Mouse (Mus musculus): ENCODE results near the gene Meis1. TPM values are rescaled to one million over a fixed set of nuclear protein-coding genes. Genes with fewer than 3 reads are reported as not detected.

Meis1 gene
- total and polyA plus RNA-seq, 3 experiments: 0.64 to 4.3 (median 0.98) TPM

DNA sequence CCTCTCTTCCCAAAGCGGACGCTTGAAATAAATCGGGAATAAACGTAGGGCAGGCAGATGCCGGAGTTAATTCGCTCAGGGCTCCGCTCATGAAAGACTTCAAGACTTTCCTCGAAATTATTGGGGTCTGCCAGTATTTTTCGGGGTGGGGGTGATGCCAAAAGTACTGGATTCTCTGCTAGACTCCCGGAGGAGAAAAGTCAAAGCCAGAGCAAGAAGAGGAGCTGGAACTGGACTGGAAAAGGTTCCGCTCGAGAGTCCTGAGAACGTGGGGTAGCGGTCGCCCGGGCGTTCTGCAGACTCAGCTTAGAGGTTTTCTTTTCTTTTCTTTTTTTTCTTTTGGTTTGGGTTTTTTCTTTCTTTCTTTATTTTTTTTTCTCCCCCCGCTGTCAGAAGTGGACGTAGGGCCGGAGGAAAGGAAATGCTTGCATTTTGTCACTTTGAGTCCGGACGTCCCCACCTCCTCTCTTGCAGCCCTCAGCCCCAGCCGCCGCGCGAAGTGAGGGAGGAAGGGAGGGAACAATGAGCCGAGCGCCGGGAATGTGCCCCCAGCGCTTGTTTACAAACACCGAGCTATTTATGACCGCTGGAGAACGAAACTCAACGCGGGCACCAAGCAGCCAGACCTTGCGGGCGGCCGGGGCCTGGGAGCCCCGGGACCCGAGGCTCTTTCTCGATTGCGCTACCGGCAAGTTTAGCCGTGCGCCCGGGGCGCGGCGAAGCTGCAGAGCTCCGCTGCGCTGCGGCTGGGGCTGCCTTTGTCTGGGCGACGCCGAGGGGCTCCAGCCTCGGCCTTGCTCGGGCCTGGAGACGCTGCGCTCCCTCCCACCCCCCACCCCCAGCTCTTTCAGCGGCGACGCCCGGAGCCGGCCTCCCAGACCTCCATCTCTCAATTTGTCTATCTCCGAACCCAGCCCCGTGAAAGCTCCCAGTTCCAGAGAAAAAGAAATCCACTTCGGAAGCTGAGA is 703 bp upstream of the Meis1 start:
- DNase-seq (ENCODE audit: low spot score) (peak; percentile 5), ATAC-seq (ENCODE audit: extremely low read depth, insufficient number of reproducible peaks, low FRiP score, poor library complexity, severe bottlenecking) (no peak)
- Histone ChIP-seq H3K4me1 (ENCODE audit: insufficient read depth, low read depth, low read length) (peaks cover 29% of the 10 kb centered on the region), H3K36me3 (replicated peaks) (no peaks in the 10 kb centered on the region), H3K27me3 (ENCODE audit: insufficient read depth, low read length) (peaks cover 58% of the 10 kb centered on the region), H3K9me3 (replicated peaks) (no peaks in the 10 kb centered on the region), H3K4me3 (ENCODE audit: low read depth, low read length) (peak overlapping the region; percentile 69)
- TF ChIP-seq POLR2AphosphoS5 (IDR thresholded peaks at IDR 0.05; ENCODE audit: insufficient replicate concordance, low read depth, low read length): no peak
- TF ChIP-seq CTCF (IDR thresholded peaks at IDR 0.05; ENCODE audit: low read depth, low read length): no peak
- no peak for TF ChIP-seq GATA1 (IDR thresholded peaks at IDR 0.05; ENCODE audit: borderline replicate concordance, low read length)
- TF ChIP-seq GATA2 (IDR thresholded peaks at IDR 0.05; ENCODE audit: borderline replicate concordance, low read depth, low read length): no peak
- no peak for TF ChIP-seq TAL1 (conservative IDR thresholded peaks at IDR 0.05; ENCODE audit: low read depth, low read length)

GRCm38 (mm10) chr11:19017719-19018413 is 919 bp downstream of the Meis1 start:
- no peak for ATAC-seq (ENCODE audit: extremely low read depth, insufficient number of reproducible peaks, low FRiP score, poor library complexity, severe bottlenecking)
- TF ChIP-seq GATA2 (IDR thresholded peaks at IDR 0.05; ENCODE audit: borderline replicate concordance, low read depth, low read length) (no peak), GATA1 (IDR thresholded peaks at IDR 0.05; ENCODE audit: borderline replicate concordance, low read length) (no peak), TAL1 (conservative IDR thresholded peaks at IDR 0.05; ENCODE audit: low read depth, low read length) (no peak), CTCF (IDR thresholded peaks at IDR 0.05; ENCODE audit: low read depth, low read length) (no peak), POLR2AphosphoS5 (IDR thresholded peaks at IDR 0.05; ENCODE audit: insufficient replicate concordance, low read depth, low read length) (no peak)
- no peak for DNase-seq (ENCODE audit: low spot score)
- peaks cover 29% of the 10 kb centered on the region for H3K4me1 ChIP-seq (ENCODE audit: insufficient read depth, low read depth, low read length)
- H3K4me3 ChIP-seq (ENCODE audit: low read depth, low read length): peak overlapping the region; percentile 69; the same call in 1 of the 2 replicates
- peaks cover 72% of the 10 kb centered on the region for H3K27me3 ChIP-seq (ENCODE audit: insufficient read depth, low read length)
- H3K9me3 ChIP-seq (replicated peaks): no peaks in the 10 kb centered on the region
- H3K36me3 ChIP-seq (replicated peaks): no peaks in the 10 kb centered on the region

- DNase-seq (ENCODE audit: low spot score): no peak
- Histone ChIP-seq H3K36me3 (replicated peaks) (no peaks in the 10 kb centered on the region), H3K4me3 (ENCODE audit: low read depth, low read length) (no peak overlapping the region), H3K27me3 (ENCODE audit: insufficient read depth, low read length) (peaks cover 69% of the 10 kb centered on the region), H3K4me1 (ENCODE audit: insufficient read depth, low read depth, low read length) (peaks cover 26% of the 10 kb centered on the region), H3K9me3 (replicated peaks) (no peaks in the 10 kb centered on the region)
- ATAC-seq (ENCODE audit: extremely low read depth, insufficient number of reproducible peaks, low FRiP score, poor library complexity, severe bottlenecking): no peak
- TF ChIP-seq POLR2AphosphoS5 (IDR thresholded peaks at IDR 0.05; ENCODE audit: insufficient replicate concordance, low read depth, low read length) (no peak), TAL1 (conservative IDR thresholded peaks at IDR 0.05; ENCODE audit: low read depth, low read length) (no peak), CTCF (IDR thresholded peaks at IDR 0.05; ENCODE audit: low read depth, low read length) (no peak)
Observed at GRCm38 (mm10) chr11:19017262-19017661, 1.5 kb downstream of the Meis1 start.

DNA sequence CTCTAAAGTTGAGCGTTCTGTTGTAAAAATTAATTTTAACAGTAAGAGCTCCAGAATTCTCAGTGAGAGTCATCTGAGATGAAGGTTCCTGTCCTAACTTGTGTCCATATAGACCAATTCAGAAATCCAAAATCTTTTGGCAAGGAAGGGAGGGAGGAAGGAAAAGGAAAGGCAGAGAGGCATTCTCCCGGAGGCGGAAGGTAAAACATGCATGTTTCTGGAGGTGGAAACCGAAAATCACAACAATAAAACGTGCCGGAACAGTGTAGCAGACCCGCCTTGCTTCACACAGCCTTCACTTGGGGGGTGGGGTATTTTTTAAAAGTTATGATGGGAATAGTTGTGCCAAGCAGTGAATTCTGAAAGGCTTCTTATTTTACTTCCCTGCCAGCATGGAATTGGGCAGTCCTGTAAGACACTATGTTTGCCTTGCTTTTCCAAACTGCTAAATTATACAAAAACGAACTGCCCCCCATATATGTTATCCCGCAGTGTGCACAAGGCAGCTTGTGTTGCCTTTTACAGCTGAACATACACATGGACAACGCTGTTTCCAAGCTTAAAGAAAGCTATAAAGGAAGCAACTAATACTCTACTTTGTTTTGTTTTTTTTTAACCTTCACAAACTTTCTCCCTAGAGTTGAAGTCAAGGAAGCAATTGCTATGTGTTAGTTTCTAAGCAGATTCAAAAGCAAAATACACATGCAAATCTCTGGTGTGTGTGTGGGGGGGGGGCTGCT is 2.1 kb downstream of the Meis1 start:
- DNase-seq (ENCODE audit: low spot score) (no peak), ATAC-seq (ENCODE audit: extremely low read depth, insufficient number of reproducible peaks, low FRiP score, poor library complexity, severe bottlenecking) (no peak)
- no peaks in the 10 kb centered on the region for H3K9me3 ChIP-seq (replicated peaks)
- H3K36me3 ChIP-seq (replicated peaks): no peaks in the 10 kb centered on the region
- peaks cover 68% of the 10 kb centered on the region for H3K27me3 ChIP-seq (ENCODE audit: insufficient read depth, low read length)
- H3K4me3 ChIP-seq (ENCODE audit: low read depth, low read length): no peak overlapping the region
- H3K4me1 ChIP-seq (ENCODE audit: insufficient read depth, low read depth, low read length): peaks cover 26% of the 10 kb centered on the region
- TF ChIP-seq POLR2AphosphoS5 (IDR thresholded peaks at IDR 0.05; ENCODE audit: insufficient replicate concordance, low read depth, low read length): no peak
- no peak for TF ChIP-seq CTCF (IDR thresholded peaks at IDR 0.05; ENCODE audit: low read depth, low read length)
- TF ChIP-seq GATA2 (IDR thresholded peaks at IDR 0.05; ENCODE audit: borderline replicate concordance, low read depth, low read length): no peak
- no peak for TF ChIP-seq TAL1 (conservative IDR thresholded peaks at IDR 0.05; ENCODE audit: low read depth, low read length)
- TF ChIP-seq GATA1 (IDR thresholded peaks at IDR 0.05; ENCODE audit: borderline replicate concordance, low read length): no peak

DNA sequence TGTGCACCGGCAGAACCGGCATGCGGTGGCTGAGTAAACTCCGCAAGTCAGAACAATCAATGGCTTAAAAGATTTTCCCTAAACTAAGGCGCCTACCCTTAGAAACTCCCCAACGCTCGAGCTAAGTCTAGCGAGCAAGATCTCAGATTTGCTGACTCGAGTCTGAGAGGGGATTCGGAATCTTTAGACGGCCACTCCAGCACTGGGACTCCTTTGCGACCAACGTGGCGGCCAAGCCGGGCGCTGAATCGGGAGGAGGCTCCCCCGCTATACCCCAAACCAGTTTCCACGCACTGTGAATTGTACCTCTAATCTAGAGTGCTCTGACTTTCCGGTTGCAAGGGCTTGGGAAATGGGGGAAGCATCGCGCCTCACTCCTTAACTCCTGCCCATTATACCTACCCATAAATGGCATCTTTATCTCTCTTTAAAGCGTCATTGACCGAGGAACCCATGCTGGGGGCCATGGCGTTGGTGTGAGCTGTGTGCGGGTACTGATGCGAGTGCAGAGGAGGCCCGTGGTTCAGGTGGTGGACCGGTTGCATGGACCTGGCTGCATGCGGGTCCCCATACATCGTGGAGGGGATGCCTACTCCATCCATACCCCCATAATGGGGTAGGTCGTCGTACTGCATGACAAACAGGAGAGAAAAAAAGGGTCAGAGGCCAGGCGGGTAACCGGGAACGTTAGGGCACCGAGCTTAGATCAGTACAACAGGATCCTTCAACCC is 2.9 kb downstream of the Meis1 start:
- DNase-seq (ENCODE audit: low spot score): no peak
- Histone ChIP-seq H3K36me3 (replicated peaks) (no peaks in the 10 kb centered on the region), H3K4me3 (ENCODE audit: low read depth, low read length) (no peak overlapping the region; the same call in 1 of the 2 replicates)

More for the DNA sequence above, 2.9 kb downstream of the Meis1 start:
- H3K9me3 ChIP-seq (replicated peaks): no peaks in the 10 kb centered on the region
- no peak for ATAC-seq (ENCODE audit: extremely low read depth, insufficient number of reproducible peaks, low FRiP score, poor library complexity, severe bottlenecking)
- peaks cover 25% of the 10 kb centered on the region for H3K4me1 ChIP-seq (ENCODE audit: insufficient read depth, low read depth, low read length)
- peaks cover 61% of the 10 kb centered on the region for H3K27me3 ChIP-seq (ENCODE audit: insufficient read depth, low read length)
- no peak for TF ChIP-seq CTCF (IDR thresholded peaks at IDR 0.05; ENCODE audit: low read depth, low read length)
- TF ChIP-seq TAL1 (conservative IDR thresholded peaks at IDR 0.05; ENCODE audit: low read depth, low read length): no peak
- TF ChIP-seq POLR2AphosphoS5 (IDR thresholded peaks at IDR 0.05; ENCODE audit: insufficient replicate concordance, low read depth, low read length): no peak
- TF ChIP-seq GATA2 (IDR thresholded peaks at IDR 0.05; ENCODE audit: borderline replicate concordance, low read depth, low read length): no peak
- TF ChIP-seq GATA1 (IDR thresholded peaks at IDR 0.05; ENCODE audit: borderline replicate concordance, low read length): no peak
